Mouse (Mus musculus): Measurements from ENCODE around the gene Sema4c. TPM values are rescaled to one million over a fixed set of nuclear protein-coding genes. Genes with fewer than 3 reads are reported as not detected.

Gene Sema4c
- polyA plus RNA-seq, 1 experiment, result 23.8 TPM

DNA sequence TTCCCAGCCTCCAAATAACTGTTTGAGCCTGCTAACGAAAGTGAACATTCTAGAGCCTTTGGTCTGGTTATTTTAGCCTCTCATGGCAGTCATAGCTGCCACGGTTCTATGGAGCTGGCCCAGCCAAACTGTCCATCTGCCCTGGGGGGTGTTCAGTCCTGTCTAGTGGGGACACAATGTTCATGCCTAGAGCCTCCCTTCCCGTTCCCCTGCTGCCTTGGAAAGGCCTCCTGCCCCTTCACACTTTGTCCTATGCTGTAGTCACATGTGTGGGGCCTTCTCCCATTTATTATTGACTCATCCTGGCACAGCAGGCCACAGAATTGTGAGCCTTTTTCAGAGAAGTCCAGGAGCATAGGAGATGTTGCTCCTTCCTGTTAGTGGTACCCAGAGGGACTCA is 39.9 kb downstream of the Sema4c start:
- WGBS, result 10% methylated on average over 3 of the region's 3 CpGs
- no peak overlapping the region for H3K4me3 ChIP-seq (replicated peaks; ENCODE audit: insufficient read depth, low read depth, low read length)
- peak overlapping the region; percentile 66 for H3K27ac ChIP-seq (ENCODE audit: insufficient read depth, low read length)
- peaks cover 41% of the 10 kb centered on the region for H3K4me1 ChIP-seq (ENCODE audit: control insufficient read depth, insufficient read depth, low read length)
- no peaks in the 10 kb centered on the region for H3K27me3 ChIP-seq (ENCODE audit: control insufficient read depth, insufficient read depth, low read length)
- TF ChIP-seq POLR2A (IDR thresholded peaks at IDR 0.05; ENCODE audit: borderline replicate concordance, insufficient read depth, low read length) (no peak), CTCF (IDR thresholded peaks at IDR 0.05; ENCODE audit: borderline replicate concordance, insufficient read depth, low read depth, low read length) (no peak)
- DNase-seq, result peak; percentile 38 to 46

- peaks cover 31% of the 10 kb centered on the region for H3K4me1 ChIP-seq (ENCODE audit: control insufficient read depth, insufficient read depth, low read length)
- H3K4me3 ChIP-seq (replicated peaks; ENCODE audit: insufficient read depth, low read depth, low read length), result peak overlapping the region; percentile 38
- peak; percentile 70 for TF ChIP-seq CTCF (IDR thresholded peaks at IDR 0.05; ENCODE audit: borderline replicate concordance, insufficient read depth, low read depth, low read length)
- TF ChIP-seq POLR2A (IDR thresholded peaks at IDR 0.05; ENCODE audit: borderline replicate concordance, insufficient read depth, low read length), result no peak
- no peak overlapping the region for H3K27ac ChIP-seq (ENCODE audit: insufficient read depth, low read length)
- WGBS, result 27% methylated on average over 2 of the region's 2 CpGs
- no peaks in the 10 kb centered on the region for H3K27me3 ChIP-seq (ENCODE audit: control insufficient read depth, insufficient read depth, low read length)
- DNase-seq, result peak; percentile 66
These were observed 44.4 kb downstream of the Sema4c start for GRCm38 (mm10) chr1:36513718-36514117.

DNA sequence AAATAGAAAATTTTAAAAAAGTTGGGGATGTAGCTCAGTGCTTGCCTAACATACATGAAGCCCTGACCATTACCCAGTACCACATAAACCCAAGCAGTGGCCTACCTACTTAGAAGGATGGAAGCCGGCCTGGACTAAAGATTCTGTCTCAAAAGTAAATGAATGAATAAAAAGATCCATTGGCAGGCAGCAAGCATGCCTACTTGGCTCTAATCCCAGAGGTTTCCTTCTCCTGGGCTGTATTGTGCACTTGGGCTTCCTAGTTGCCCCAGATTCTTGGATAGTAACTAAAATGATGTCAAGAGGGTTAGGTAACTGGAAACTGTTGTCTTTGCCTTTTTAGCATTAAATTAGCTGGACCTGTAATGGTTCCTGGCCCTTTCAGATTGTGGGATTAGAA is 44.8 kb downstream of the Sema4c start:
- 2% methylated on average over 1 of the region's 1 CpGs for WGBS
- no peaks in the 10 kb centered on the region for H3K27me3 ChIP-seq (ENCODE audit: control insufficient read depth, insufficient read depth, low read length)

GRCm38 (mm10) chr1:36512966-36513280 is 45.2 kb downstream of the Sema4c start:
- peak overlapping the region; percentile 59 for H3K4me3 ChIP-seq (replicated peaks; ENCODE audit: insufficient read depth, low read depth, low read length)
- TF ChIP-seq POLR2A (IDR thresholded peaks at IDR 0.05; ENCODE audit: borderline replicate concordance, insufficient read depth, low read length), result no peak
- TF ChIP-seq CTCF (IDR thresholded peaks at IDR 0.05; ENCODE audit: borderline replicate concordance, insufficient read depth, low read depth, low read length), result no peak
- WGBS, result 2% methylated on average over 16 of the region's 16 CpGs
- no peak for DNase-seq
- no peaks in the 10 kb centered on the region for H3K27me3 ChIP-seq (ENCODE audit: control insufficient read depth, insufficient read depth, low read length)
- H3K27ac ChIP-seq (ENCODE audit: insufficient read depth, low read length), result peak overlapping the region; percentile 34; the same call in 1 of the 2 replicates
- peaks cover 28% of the 10 kb centered on the region for H3K4me1 ChIP-seq (ENCODE audit: control insufficient read depth, insufficient read depth, low read length)

More for the DNA sequence above, 44.8 kb downstream of the Sema4c start:
- H3K4me1 ChIP-seq (ENCODE audit: control insufficient read depth, insufficient read depth, low read length), result peaks cover 28% of the 10 kb centered on the region
- TF ChIP-seq CTCF (IDR thresholded peaks at IDR 0.05; ENCODE audit: borderline replicate concordance, insufficient read depth, low read depth, low read length) (no peak), POLR2A (IDR thresholded peaks at IDR 0.05; ENCODE audit: borderline replicate concordance, insufficient read depth, low read length) (no peak)
- H3K4me3 ChIP-seq (replicated peaks; ENCODE audit: insufficient read depth, low read depth, low read length), result peak overlapping the region; percentile 59
- no peak overlapping the region for H3K27ac ChIP-seq (ENCODE audit: insufficient read depth, low read length)
- DNase-seq, result peak in 1 of 2 experiments; percentile 57

GRCm38 (mm10) chr1:36512089-36512965 is 45.8 kb downstream of the Sema4c start:
- Histone ChIP-seq H3K27me3 (ENCODE audit: control insufficient read depth, insufficient read depth, low read length) (no peaks in the 10 kb centered on the region), H3K4me1 (ENCODE audit: control insufficient read depth, insufficient read depth, low read length) (peaks cover 28% of the 10 kb centered on the region), H3K27ac (ENCODE audit: insufficient read depth, low read length) (peak overlapping the region; percentile 99), H3K4me3 (replicated peaks; ENCODE audit: insufficient read depth, low read depth, low read length) (peak overlapping the region; percentile 59)
- peak; percentile 73 to 76 for DNase-seq
- WGBS, result 6% methylated on average over 124 of the region's 126 CpGs
- TF ChIP-seq POLR2A (IDR thresholded peaks at IDR 0.05; ENCODE audit: borderline replicate concordance, insufficient read depth, low read length) (no peak), CTCF (IDR thresholded peaks at IDR 0.05; ENCODE audit: borderline replicate concordance, insufficient read depth, low read depth, low read length) (no peak; the same call in 1 of the 2 replicates)

- TF ChIP-seq CTCF (IDR thresholded peaks at IDR 0.05; ENCODE audit: borderline replicate concordance, insufficient read depth, low read depth, low read length) (peak; percentile 58), POLR2A (IDR thresholded peaks at IDR 0.05; ENCODE audit: borderline replicate concordance, insufficient read depth, low read length) (peak; percentile 86)
- H3K27me3 ChIP-seq (ENCODE audit: control insufficient read depth, insufficient read depth, low read length), result no peaks in the 10 kb centered on the region
- peak; percentile 99 to 100 for DNase-seq
- peaks cover 31% of the 10 kb centered on the region for H3K4me1 ChIP-seq (ENCODE audit: control insufficient read depth, insufficient read depth, low read length)
- H3K27ac ChIP-seq (ENCODE audit: insufficient read depth, low read length), result peak within 1 kb of the TSS; percentile 99
- WGBS, result 2% methylated on average over 48 of the region's 51 CpGs
- peak within 1 kb of the TSS; percentile 67 for H3K4me3 ChIP-seq (replicated peaks; ENCODE audit: insufficient read depth, low read depth, low read length)
These were observed 46.7 kb downstream of the Sema4c start, which contains the start of gene Cnnm3 for GRCm38 (mm10) chr1:36511289-36512021. Cnnm3 (plus strand) TSS chr1:36511867.

GRCm38 (mm10) chr1:36508238-36508637 is 49.9 kb downstream of the Sema4c start:
- H3K4me1 ChIP-seq (ENCODE audit: control insufficient read depth, insufficient read depth, low read length), result peaks cover 12% of the 10 kb centered on the region
- no peak overlapping the region for H3K4me3 ChIP-seq (replicated peaks; ENCODE audit: insufficient read depth, low read depth, low read length)
- H3K27me3 ChIP-seq (ENCODE audit: control insufficient read depth, insufficient read depth, low read length), result no peaks in the 10 kb centered on the region
- H3K27ac ChIP-seq (ENCODE audit: insufficient read depth, low read length), result no peak overlapping the region
- no peak for DNase-seq
- WGBS, result 22% methylated on average over 5 of the region's 5 CpGs
- TF ChIP-seq CTCF (IDR thresholded peaks at IDR 0.05; ENCODE audit: borderline replicate concordance, insufficient read depth, low read depth, low read length) (no peak), POLR2A (IDR thresholded peaks at IDR 0.05; ENCODE audit: borderline replicate concordance, insufficient read depth, low read length) (no peak)
